Mouse (Mus musculus) stomach, postnatal 0 days (tissue): ENCODE results near the gene Rpap2.

Source experiments
- CTCF ChIP-seq: IDR thresholded peaks from 2 replicates; pipeline ENCODE4 v1.5.1; 2016; ENCODE audit warnings: antibody characterized with exemption, low read depth, mild to moderate bottlenecking, moderate library complexity
- EP300 ChIP-seq: optimal IDR thresholded peaks from 2 replicates; pipeline ENCODE3; 2016; ENCODE audit warnings: antibody characterized with exemption

DNA sequence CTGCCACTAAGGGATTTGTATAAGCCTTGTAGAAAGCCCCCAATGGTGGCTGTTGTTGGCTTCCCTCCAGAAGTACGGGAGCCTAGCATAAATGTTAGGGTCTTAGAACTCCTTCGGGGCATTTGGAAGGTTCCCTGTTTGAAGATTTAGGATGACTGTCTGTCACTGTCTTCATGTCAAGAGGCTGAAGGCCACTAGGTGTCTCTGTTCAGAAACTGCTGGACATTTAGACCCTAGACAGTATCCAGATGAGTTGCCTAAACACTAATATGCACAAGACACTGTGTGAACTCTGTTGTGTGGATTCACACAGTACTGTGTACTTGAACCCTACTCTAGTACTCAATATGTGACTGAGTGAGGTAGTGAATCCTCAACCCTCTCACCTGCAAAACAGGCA lies 87.2 kb downstream of the Rpap2 start:
- TF ChIP-seq CTCF (peak; percentile 49), EP300 (no peak)
